Mouse (Mus musculus) Patski (cell line): ENCODE measurements at regions not wholly inside any gene's neighbourhood (a gene's known extent, or its start where the extent isn't known, plus 50 kb on each side); places are given as distances from the start of the nearest gene placed in this dataset.

ENCODE experiments used
- ATAC-seq: fragments of 100-300 bp; one replicate; pipeline ENCODE4 v1.8.0; 2021
- CTCF ChIA-PET: fragments of 350-600 bp; sonication (Branson Sonifier 250); formaldehyde crosslinking; loops from one replicate; lab custom pipeline; 2022; ENCODE audit warnings: inconsistent platforms; lab: Charles Lee
- POLR2A ChIA-PET: fragments of 350-600 bp; sonication (Branson Sonifier 250); formaldehyde crosslinking; loops from one replicate; lab custom pipeline; 2022; ENCODE audit warnings: antibody characterized with exemption, inconsistent platforms; lab: Charles Lee
- DNase-seq: peaks from one replicate; pipeline ENCODE4 v3.0.0-alpha.2; 2011; ENCODE audit warnings: low read depth, low spot score
- H3K27me3 ChIP-seq: fragments of 371-371 bp; one replicate; pipeline ENCODE4 v1.5.1; 2021
- CTCF ChIP-seq: fragments of 100-300 bp; IDR thresholded peaks from one replicate; pipeline ENCODE4 v1.5.1; 2021
- in situ Hi-C: fragments of 300-500 bp; cut with MboI; formaldehyde crosslinking; loops from 3 replicates; pipeline ENCODE4 v1.11.1; 2018; ENCODE audit warnings: low pct_unique_long_range_greater_than_20kb, mixed read lengths

DNA sequence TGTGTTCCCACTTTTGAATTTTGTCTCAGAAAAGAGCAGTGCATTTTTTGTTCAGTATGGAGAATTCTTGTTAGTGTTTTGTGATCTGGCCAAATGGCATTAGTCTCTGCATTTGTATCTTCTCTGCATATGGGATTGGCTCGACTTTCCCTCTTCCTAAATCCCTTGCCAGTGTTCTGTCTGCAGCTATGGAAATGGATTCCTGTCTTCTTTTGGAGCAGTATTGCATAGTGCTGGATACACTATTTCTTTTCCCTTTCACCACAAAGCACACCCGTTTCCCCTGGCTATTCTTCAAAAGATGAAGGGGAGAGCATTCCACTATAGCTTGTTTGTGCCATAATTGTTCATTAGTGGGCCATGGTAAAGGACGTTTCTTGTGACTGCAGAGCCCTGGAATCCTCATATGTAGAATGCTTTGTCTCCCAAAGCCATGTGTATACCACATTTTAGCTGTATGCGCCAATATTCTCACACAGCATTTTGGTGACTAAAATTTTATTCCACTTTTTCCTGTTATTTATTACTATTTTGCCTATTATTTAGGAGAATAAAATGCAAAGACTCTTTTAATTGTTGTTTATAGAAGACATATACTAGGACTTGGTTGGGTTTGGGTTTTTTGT is 197.8 kb downstream of the Hs3st1 start:
- no peaks in the 10 kb centered on the region for H3K27me3 ChIP-seq
- in situ Hi-C loops = no loop called here
- ATAC-seq (no peak), DNase-seq (no peak)
- no peak for TF ChIP-seq CTCF
- POLR2A ChIA-PET = interaction anchor here (0.7 kb wide), 1 partner anchor 119 kb away, joined by 4 read pairs; no protein-coding TSS in a partner anchor
- CTCF ChIA-PET = interaction anchor here (1.6 kb wide), 1 partner anchor 43 kb away, joined by 3 read pairs; no protein-coding TSS in a partner anchor

DNA sequence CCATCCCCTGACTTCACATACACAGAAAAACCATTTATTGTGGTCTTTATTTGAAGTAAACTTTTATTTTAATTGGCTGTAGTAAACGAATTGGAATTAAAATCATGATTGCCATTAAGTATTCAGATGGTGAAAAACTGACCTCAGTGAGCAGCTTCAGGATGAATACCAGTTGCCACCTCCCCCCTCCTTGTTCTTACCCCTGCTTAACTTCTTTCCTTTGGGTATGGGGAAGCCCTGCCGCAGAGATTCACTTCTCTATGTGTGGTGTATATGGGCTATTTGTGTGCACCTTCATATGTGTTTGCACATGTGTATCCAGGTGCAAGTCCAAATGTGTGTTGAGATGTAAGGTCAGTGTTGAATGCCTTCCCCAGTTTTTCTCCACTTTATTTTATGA is 218.2 kb downstream of the Hs3st1 start:
- CTCF ChIA-PET = no interaction called here

DNA sequence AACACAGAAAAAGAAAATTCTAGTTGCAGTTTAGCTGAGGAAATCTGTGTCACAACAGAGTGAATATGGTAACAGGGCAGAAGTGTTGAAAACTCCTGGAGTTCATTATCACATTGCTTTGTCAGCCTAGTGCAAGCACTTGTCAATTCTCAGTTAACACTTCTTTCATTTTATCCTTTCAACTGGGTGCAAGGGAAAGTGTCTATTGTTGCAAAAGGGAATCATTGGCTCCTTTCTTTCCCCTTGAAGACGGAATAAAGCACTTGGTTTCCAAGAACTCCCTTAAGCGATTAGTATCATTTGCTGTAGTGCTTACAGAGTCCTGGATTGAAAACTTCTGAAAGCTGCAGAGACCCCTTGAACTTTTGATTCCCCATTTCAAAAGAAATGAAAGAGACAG is 218.9 kb downstream of the Hs3st1 start:
- CTCF ChIA-PET = no interaction called here
- no peak for DNase-seq
- POLR2A ChIA-PET = no interaction called here
- no peak for TF ChIP-seq CTCF
- H3K27me3 ChIP-seq = peaks cover 4% of the 10 kb centered on the region
- in situ Hi-C loops = no loop called here
- ATAC-seq = no peak

More for the DNA sequence above, 218.2 kb downstream of the Hs3st1 start:
- H3K27me3 ChIP-seq = peaks cover 4% of the 10 kb centered on the region
- ATAC-seq = no peak
- in situ Hi-C loops = no loop called here
- TF ChIP-seq CTCF = no peak
- POLR2A ChIA-PET = no interaction called here
- DNase-seq = no peak

DNA sequence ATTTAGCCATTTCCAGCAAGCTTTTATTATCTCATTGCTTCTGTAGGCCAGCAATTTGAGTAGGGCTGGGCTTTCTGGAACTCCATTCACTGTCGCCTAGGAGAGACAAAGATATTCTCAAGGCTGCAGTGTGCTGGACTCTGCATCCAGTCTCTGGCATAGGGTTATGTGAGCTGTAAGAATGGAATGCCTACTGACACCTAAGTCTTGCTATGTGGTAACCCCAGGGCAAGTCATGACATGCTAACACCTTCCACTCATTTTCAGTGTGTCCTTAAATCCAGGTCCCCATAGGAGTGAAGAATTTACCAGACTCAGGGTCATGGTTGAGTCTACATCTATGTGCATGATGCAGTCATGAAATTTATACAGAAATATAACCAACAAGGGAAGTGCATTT is 245.0 kb downstream of the Hs3st1 start:
- ATAC-seq = peak; percentile 97
- in situ Hi-C loops = no loop called here

DNA sequence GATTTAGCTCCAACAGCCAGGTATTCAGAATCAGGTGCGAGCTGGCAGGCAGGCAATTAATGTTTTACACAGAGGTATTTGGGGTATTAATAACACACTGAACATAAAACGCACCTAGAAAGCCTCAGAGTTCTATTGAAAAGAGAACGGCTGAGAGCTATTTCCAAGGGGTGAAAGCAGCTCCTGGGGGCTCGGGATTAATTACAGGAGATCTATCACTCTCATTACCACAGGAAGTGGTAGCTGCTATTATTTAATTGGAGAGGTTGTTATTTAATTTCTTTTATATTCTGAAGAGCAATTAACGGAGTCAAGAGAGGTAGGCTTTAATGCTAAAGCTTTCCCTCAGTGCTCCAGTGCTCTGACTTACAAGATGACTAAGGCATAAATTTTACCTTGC is 272.5 kb downstream of the Hs3st1 start:
- H3K27me3 ChIP-seq = no peaks in the 10 kb centered on the region
- no peak for TF ChIP-seq CTCF
- in situ Hi-C loops = no loop called here
- ChIA-PET CTCF (interaction anchor here (1.0 kb wide), 1 partner anchor 10 kb away, joined by 3 read pairs; no protein-coding TSS in a partner anchor), POLR2A (no interaction called here)
- no peak for ATAC-seq
- DNase-seq = no peak

More for the DNA sequence above, 245.0 kb downstream of the Hs3st1 start:
- TF ChIP-seq CTCF = no peak
- CTCF ChIA-PET = interaction anchor here (1.9 kb wide), 1 partner anchor 12 kb away, joined by 4 read pairs; no protein-coding TSS in a partner anchor
- no peak for DNase-seq
- no peaks in the 10 kb centered on the region for H3K27me3 ChIP-seq
- POLR2A ChIA-PET = no interaction called here

DNA sequence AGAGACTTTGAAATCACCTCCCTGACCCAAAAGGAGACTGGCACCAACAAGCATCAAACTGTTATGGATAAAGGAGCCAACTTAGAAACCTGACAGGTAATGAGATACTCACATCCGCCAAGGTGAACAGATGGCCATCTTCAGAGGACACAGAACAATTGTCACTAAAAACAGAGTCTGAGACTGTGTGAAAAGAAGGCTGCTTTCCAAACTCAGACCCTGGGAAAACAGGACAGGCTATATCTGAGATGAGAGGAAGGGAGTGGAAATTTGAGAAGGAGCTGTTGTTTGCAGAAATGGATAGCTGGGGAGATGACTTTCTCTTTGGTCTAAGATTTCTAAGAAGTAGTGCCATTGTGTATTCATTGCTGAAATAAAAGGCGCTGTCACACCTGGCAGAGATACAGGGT is 297.2 kb downstream of the Hs3st1 start:
- no peak for ATAC-seq
- POLR2A ChIA-PET = no interaction called here
- in situ Hi-C loops = no loop called here
- no peak for DNase-seq
- CTCF ChIA-PET = interaction anchor here (1.5 kb wide), 1 partner anchor 12 kb away, joined by 5 read pairs; no protein-coding TSS in a partner anchor
- H3K27me3 ChIP-seq = no peaks in the 10 kb centered on the region
- TF ChIP-seq CTCF = no peak

DNA sequence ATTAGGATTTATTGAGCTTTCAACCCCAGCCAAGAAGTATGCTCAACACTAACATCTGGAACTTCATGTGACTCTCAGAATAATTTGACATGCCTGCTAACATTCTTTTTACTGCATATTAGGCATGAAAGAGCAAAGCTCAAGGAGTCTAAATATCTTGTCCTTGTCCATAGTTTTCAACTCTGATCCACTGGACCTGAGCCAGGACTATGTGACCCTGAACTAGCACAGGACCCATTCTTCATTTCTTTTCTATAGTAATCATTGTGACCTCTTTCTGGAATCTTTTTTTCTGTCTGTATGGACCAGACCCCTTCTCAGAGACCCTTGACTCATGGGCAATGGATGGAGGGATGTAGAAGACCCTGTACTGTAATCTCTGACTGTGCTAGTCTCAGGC is 301.6 kb downstream of the Hs3st1 start:
- DNase-seq (no peak), ATAC-seq (no peak)
- in situ Hi-C loops = no loop called here
- TF ChIP-seq CTCF = no peak
- ChIA-PET CTCF (interaction anchor here (3.0 kb wide), 1 partner anchor 10 kb away, joined by 8 read pairs; no protein-coding TSS in a partner anchor), POLR2A (no interaction called here)
- H3K27me3 ChIP-seq = no peaks in the 10 kb centered on the region

DNA sequence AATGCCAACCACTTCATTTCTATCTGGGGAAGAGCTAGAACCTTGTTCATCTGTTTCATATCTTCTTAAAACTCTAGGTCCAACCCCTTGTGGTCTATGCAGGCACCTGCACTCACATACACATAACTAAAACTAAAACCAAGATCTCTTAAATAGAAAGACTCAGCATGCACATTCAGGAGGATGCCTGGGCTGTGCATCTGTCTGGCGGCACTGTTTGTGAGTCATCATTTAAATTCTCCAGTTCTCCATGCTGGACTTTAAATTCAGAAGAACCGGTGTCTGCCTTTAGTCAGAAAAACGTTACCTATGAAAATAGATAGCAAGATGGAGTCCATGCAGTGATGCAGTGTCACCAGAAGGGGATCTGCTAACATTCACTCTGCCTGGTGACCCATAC is 314.5 kb downstream of the Hs3st1 start:
- CTCF ChIA-PET = no interaction called here
- in situ Hi-C loops = no loop called here
- H3K27me3 ChIP-seq = no peaks in the 10 kb centered on the region
- POLR2A ChIA-PET = no interaction called here
- ATAC-seq (no peak), DNase-seq (no peak)
- no peak for TF ChIP-seq CTCF

DNA sequence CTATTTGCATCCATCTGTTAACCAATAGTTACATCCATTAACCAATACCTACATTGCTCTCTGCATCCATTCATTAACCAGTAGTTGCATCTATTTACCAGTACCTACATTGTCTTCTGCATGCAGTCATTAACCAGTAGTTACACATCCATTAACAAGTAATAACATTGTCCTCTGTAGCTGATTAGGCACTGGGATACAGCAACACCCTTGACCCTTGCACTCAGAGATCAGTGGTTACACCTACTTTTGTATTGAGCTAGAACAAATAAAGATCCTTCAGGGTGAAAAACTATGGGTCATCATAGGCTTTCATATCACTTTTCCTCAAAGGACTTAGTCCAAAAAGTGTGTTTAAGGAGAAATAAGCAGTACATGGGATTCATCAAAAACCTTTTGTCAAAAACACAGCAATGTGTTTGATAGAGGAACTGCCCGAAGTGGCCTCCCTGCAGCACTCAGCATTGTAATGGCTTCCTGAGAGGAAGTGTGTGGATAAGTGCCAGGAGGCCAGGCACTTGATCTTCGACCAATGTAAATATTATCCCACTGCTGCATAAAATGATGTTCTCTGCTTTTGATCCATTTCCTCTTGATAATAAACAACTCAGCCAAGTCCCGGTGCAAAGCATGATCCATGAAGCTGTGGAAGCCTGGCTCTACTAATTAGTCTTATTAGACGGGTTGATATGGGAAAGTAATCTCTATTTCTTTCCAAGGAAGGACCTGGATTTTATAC is 317.6 kb downstream of the Hs3st1 start:
- in situ Hi-C loops = no loop called here
- ChIA-PET CTCF (no interaction called here), POLR2A (no interaction called here)
- DNase-seq (no peak), ATAC-seq (no peak)
- no peak for TF ChIP-seq CTCF
- H3K27me3 ChIP-seq = no peaks in the 10 kb centered on the region

DNA sequence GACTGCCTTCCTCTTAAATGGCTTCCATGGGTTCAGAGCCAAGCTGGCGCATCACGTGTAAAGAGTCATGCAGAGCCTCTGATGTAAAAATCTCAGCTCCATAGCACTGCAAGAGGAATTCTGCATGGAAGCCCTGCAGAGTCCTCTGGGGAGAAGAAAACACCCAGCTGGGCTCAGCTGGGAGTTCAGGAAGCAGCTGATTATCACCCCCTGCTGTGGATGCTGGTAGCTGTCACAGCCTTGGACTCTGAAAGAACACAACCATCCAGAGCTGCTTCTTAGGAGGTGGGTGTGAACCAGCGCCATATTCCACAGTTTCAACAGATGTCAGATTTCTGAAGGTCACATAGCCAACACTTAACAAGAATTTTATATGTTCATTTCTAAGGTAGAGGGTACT is 329.2 kb downstream of the Hs3st1 start:
- no peaks in the 10 kb centered on the region for H3K27me3 ChIP-seq
- in situ Hi-C loops = no loop called here
- ChIA-PET CTCF (interaction anchor here (0.8 to 1.5 kb wide), 4 partner anchors 9 to 213 kb away, joined by 3 to 4 read pairs (median 4); no protein-coding TSS in a partner anchor), POLR2A (no interaction called here)
- ATAC-seq (no peak), DNase-seq (no peak)
- no peak for TF ChIP-seq CTCF

DNA sequence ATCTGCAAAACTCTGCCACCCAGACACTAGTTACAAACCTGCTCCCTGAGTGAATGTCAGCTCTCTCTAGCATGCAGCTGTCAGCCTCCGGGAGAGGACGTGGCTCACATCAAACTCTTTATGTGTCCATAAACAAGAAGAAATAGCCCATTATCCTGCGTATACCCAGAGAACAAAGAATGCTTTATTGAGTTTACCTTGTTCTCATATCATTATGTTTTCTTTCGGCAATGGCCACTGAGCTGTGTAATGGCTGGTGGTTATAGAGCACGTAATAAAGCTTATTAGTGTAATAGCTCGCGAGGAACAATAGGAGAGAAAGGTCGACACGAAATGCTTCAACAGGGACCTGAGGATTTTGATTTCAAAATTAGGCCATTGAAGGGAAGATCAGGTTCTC is 331.6 kb downstream of the Hs3st1 start:
- CTCF ChIA-PET = interaction anchor here (0.8 kb wide), 1 partner anchor 48 kb away, joined by 3 read pairs; no protein-coding TSS in a partner anchor
- ATAC-seq (no peak), DNase-seq (no peak)
- no peak for TF ChIP-seq CTCF
- in situ Hi-C loops = no loop called here
- POLR2A ChIA-PET = no interaction called here
- no peaks in the 10 kb centered on the region for H3K27me3 ChIP-seq
